14 mouse cellular contexts compared by ENCODE assay signal in genomic region chr11:118085961-118086360, GRCm38 (mm10).
"Had no signal": no experiment of that assay in that cellular context is flagged by ENCODE, and none has a peak within 500 bp of the region (broad histone marks: within the 10 kb centered on the region; RNA-seq: fewer than 3 reads in every experiment).

No protein-coding gene starts in this region.

- H3K36me3 ChIP-seq: intestine, embryonic 15.5 days; limb, embryonic 13.5 days; liver, embryonic 15.5 days; midbrain, embryonic 12.5 days; neural tube, embryonic 15.5 days had no signal

- H3K4me2 ChIP-seq: intestine, embryonic 15.5 days; limb, embryonic 13.5 days; liver, embryonic 15.5 days; midbrain, embryonic 12.5 days; neural tube, embryonic 15.5 days had no signal

- H3K4me3 ChIP-seq: intestine, embryonic 15.5 days; layer of hippocampus, adult 2 months; limb, embryonic 13.5 days; liver, embryonic 15.5 days; megakaryocyte, embryonic 14.5 days; midbrain, embryonic 12.5 days; neural tube, embryonic 15.5 days had no signal

- H3K9me3 ChIP-seq: intestine, embryonic 15.5 days; liver, embryonic 15.5 days; midbrain, embryonic 12.5 days; neural tube, embryonic 15.5 days had no signal

- DNase-seq: kidney, adult 18-20 months; kidney, postnatal 10 days; kidney, postnatal 4 days; lung, adult 2 months; right cerebral cortex, postnatal 4 days; spleen, adult 18-20 months had no signal

- H3K27ac ChIP-seq: intestine, embryonic 15.5 days; layer of hippocampus, adult 2 months; limb, embryonic 13.5 days; liver, embryonic 15.5 days; macrophage; midbrain, embryonic 12.5 days; neural tube, embryonic 15.5 days had no signal

- H3K4me1 ChIP-seq: intestine, embryonic 15.5 days; liver, embryonic 15.5 days; midbrain, embryonic 12.5 days had no signal

- ATAC-seq: intestine, embryonic 15.5 days had no signal

- H3K27me3 ChIP-seq: intestine, embryonic 15.5 days; limb, embryonic 13.5 days; liver, embryonic 15.5 days; midbrain, embryonic 12.5 days; neural tube, embryonic 15.5 days had no signal

- H3K9ac ChIP-seq: intestine, embryonic 15.5 days; limb, embryonic 13.5 days; liver, embryonic 15.5 days; midbrain, embryonic 12.5 days; neural tube, embryonic 15.5 days had no signal
